Mouse (Mus musculus) gastrocnemius, adult 8-10 months (tissue): ENCODE data around the gene Gnat1. TPM values are rescaled to one million over a fixed set of nuclear protein-coding genes. Genes with fewer than 3 reads are reported as not detected.

ENCODE experiments used
- DNase-seq, 2 experiments: peaks; one replicate each; pipeline ENCODE4 v3.0.0; 2022; ENCODE audit warnings: low spot score in 2 of 2
- total RNA-seq, 4 experiments: library from RNA; stranded (reverse); gene quantifications; 2 replicates each; pipeline ENCODE4 v1.2.4; 2022

Gnat1 gene
- total RNA-seq, 4 experiments from 2014 or later: not detected

DNA sequence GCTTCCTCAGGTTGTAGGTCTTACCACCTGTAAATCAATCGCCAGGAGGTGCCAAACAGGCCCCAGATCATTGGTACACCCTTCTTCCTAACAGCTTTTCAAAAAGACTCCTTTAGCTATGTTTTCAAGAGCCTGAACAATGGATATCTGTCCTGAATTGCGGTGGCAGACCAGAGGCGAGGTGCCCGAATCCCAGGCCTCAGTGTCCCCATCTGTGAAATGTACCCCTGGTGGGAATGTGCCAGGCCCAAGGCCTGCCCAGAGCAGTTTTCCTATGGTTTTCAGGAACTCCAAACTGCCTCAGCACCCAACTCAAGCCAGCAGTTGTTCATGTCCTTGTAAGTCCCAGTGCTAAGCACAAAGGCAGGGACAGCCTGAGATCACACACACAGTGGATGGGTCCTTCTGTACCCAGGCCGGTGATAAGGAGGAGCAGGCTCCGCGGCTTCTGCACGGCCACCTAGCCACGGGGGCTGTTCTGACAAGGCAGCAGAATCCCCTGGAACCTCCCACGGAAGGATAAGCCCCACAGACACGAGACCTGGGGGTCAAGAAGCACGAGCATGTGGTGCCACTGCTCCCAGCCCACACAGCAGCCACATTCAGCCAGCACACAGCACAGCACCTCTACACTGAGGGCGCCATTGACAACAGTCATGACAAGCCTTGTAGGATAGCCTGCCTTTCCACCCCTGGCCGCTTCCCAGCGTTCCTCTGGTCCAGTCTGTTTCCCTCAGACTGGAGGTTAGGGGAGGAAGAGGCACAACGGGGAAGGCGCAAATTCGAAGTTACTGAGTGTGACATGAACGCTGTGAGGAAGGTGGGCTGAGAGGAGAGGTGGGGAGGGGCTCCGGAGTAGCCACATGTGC is 51.9 kb downstream of the Gnat1 start:
- DNase-seq: no peak

DNA sequence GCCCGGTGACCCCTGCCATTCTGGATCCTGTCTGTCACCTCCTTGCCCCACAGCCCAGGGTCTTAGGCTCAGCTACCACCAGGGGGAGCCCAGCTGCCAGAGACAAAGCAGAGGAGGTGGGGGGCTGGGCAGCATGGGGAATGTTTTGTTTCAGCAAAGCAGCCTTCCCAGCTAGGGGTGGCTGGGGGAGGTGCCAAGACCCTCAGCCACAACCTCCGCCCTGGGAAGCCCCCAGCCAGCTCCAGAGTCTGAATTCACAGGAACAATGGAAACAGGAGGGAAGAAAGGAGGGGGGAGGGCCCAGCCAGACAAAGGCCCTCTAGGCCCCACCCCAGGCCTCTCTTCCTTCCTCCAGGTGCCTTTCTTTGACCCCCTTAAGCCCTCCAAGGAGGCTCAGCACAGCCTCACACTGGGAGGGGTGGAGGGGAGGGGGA is 52.7 kb downstream of the Gnat1 start:
- peak; percentile 62 to 70 for DNase-seq

DNA sequence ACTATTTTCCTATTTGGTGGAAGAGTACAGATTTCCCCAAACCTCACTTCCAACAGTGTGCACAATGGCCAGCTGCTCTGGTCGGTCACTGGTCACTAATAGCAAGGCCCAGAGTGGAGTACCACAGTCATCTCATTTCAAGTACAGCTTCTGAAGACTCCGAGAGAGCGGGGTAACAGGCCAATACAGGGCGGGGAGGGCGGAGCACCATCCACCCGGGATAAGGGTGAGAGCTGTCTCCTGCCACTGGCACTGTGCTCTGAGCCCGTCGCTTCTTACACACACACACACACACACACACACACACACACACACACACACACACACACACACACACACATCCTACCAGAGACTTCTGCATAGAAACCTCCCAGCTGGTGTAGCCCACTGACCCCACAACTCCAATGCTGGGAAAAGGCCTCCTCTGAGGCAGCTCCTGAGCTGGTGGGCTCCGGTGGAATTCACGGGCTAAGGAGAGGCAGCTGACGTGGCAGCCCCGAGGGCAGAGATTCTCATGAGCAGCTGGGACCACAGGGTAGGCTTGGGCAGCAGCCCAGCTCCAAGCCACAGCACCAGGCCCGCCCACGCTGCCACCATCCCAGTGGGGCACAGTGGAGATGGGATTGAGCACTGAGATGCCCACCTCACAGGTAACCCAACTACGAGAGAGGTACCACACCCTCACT is 53.2 kb downstream of the Gnat1 start:
- DNase-seq: no peak

DNA sequence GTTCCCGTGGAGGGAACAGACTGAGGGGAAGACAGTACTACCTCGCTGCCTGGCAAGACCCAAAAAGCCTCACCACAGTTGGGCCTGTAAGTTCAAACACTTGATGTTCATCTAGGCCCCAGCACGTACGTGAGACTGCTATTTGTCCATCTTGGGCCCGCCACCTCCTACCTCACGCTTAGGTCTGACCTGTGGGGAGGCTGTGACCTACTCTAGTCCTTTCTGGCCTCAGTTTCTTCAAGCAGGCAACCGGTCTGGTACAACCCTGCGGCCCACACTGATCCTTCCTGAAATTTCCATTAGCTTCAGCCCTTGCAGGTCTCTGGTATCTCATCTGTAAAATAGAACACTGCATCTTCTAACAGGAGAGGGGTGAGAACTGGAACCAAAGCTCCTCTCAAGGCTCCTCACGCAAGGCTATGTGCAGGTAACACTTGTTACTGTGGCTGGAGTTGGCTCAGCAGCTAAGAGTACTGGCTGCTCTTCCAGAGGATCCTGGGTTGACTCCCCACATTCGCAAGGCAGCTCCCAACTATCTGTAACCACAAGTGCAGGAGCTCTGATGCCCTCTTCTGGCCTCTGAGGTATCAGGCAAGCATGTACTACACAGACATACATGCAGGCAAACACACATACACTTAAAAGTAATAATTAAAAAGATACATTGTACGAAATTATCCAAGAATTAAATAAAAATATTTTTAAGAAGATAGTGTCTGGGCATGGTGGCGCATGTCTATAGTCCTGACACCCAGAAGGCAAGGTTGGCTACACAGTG is 54.0 kb downstream of the Gnat1 start:
- no peak for DNase-seq

DNA sequence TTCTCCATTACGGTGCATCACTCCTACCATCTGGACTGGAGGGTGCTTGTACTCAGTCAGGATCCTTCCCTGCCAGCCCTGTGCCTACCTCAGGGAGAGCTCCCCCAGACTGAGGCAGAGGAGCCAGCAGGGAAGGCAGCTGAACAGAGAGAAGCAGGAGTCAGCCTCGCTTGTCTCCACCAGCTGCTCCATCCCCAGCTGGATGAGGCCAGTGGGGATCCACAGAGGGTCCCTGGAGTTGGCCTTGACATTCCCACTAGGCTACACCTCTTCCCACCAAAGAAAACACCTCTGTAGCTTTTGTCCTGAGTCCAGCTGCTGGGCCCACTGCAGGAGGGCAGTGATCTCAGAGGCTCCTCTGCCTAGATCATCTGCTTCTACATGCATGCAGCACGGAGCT is 54.6 kb downstream of the Gnat1 start:
- no peak for DNase-seq

DNA sequence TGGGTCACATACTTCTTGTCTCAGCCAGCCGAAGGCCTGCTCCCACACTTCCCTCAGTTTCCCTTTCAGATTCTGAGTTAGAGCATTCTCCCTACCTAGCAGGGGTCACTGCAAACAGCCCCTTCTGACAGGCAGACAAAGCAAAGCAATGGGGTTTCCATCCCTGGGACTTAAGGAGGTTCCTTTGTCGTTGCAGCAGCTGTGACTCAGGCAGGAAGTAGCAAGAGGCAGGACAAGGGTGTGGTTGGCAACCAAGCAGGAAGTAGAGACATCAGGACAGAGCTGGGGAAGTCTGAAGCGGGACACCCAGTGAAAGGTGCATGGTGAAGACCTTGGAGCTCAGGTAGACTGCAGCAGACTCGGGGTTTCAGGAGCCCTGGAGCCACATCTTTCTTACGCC is 55.0 kb downstream of the Gnat1 start:
- DNase-seq: no peak

Other genes with a start within 250 kb of the Gnat1 start
- gene Tmem115, start 145.8 kb downstream of the Gnat1 start, total RNA-seq: 10 to 100 TPM; 15.4 to 19.0 (median 16.6) TPM
- 1 to 10 TPM; 3.5 to 4.9 (median 4.2) TPM for gene Cyb561d2, start 137.5 kb downstream of the Gnat1 start, total RNA-seq
- gene Nprl2, start 137.5 kb downstream of the Gnat1 start, total RNA-seq: 10 to 100 TPM; 10.4 to 13.4 (median 11.0) TPM
- under 1 TPM in 1 of 4 experiments, not detected in 3; 0.22 TPM for gene Zmynd10, start 132.4 kb downstream of the Gnat1 start, total RNA-seq
- 10 to 100 TPM in 3 of 4 experiments, 1 to 10 TPM in 1; 9.3 to 14.4 (median 11.9) TPM for gene Rassf1, start 128.2 kb downstream of the Gnat1 start, total RNA-seq
- 10 to 100 TPM; 44.6 to 54.5 (median 46.9) TPM for gene Tusc2, start 116.5 kb downstream of the Gnat1 start, total RNA-seq
- gene Hyal2, start 111.8 kb downstream of the Gnat1 start, total RNA-seq: 10 to 100 TPM; 12.7 to 18.6 (median 16.7) TPM
- gene Hyal1, start 102.8 kb downstream of the Gnat1 start, total RNA-seq: 1 to 10 TPM; 1.4 to 2.7 (median 1.9) TPM
- 10 to 100 TPM; 12.1 to 16.8 (median 15.5) TPM for gene Naa80, start 100.8 kb downstream of the Gnat1 start, total RNA-seq
- gene Hyal3, start 98.9 kb downstream of the Gnat1 start, total RNA-seq: under 1 TPM in 2 of 4 experiments, not detected in 2; 0.24 to 0.56 TPM
- gene Ifrd2, start 92.1 kb downstream of the Gnat1 start, total RNA-seq: 10 to 100 TPM; 51.3 to 56.2 (median 54.0) TPM
- 10 to 100 TPM in 2 of 4 experiments, 1 to 10 TPM in 2; 8.7 to 12.4 (median 10.1) TPM for gene Sema3b, start 70.5 kb downstream of the Gnat1 start, total RNA-seq
- gene Gnai2, start 44.3 kb downstream of the Gnat1 start, total RNA-seq: 10 to 100 TPM; 62.4 to 78.5 (median 71.2) TPM
- 10 to 100 TPM; 37.4 to 49.3 (median 45.9) TPM for gene Slc38a3, start 10.2 kb downstream of the Gnat1 start, total RNA-seq
- gene Sema3f, start 30.8 kb upstream of the Gnat1 start, total RNA-seq: 1 to 10 TPM; 3.3 to 4.6 (median 4.3) TPM
- 10 to 100 TPM; 21.0 to 34.8 (median 26.8) TPM for gene Rbm5, start 91.3 kb upstream of the Gnat1 start, total RNA-seq
- 10 to 100 TPM; 17.3 to 20.0 (median 18.0) TPM for gene Rbm6, start 193.5 kb upstream of the Gnat1 start, total RNA-seq
- 10 to 100 TPM; 10.8 to 14.7 (median 11.9) TPM for gene Mon1a, start 208.4 kb upstream of the Gnat1 start, total RNA-seq
- gene Mst1r, start 227.2 kb upstream of the Gnat1 start, total RNA-seq: 1 to 10 TPM in 1 of 4 experiments, under 1 TPM in 3; 0.43 to 1.4 (median 0.82) TPM
- gene Actl11, start 248.8 kb upstream of the Gnat1 start, total RNA-seq: not detected